Mouse (Mus musculus) A20 (cell line): Measurements from ENCODE around the gene BC005537.
A peak's percentile ranks its signal among the peaks of the same experiment; 100 is the strongest.
"Not testable (repeated sequence)": the region's sequence is repeated elsewhere in the genome, so short reads cannot be mapped to it uniquely, and the experiment has no call there.

Experiments
- DNase-seq: peaks from one replicate; pipeline ENCODE4 v3.0.0-alpha.2; 2011; ENCODE audit warnings: low read depth, low spot score

Gene BC005537

GRCm38 (mm10) chr13:24801308-24801921 is at the start of gene BC005537:
TSS of gene BC005537 (plus strand) at chr13:24801657.
- DNase-seq, result no peak

- no peak for DNase-seq
These were observed 44.7 kb upstream of the BC005537 start for GRCm38 (mm10) chr13:24756756-24757155.

GRCm38 (mm10) chr13:24757820-24758564 is 43.5 kb upstream of the BC005537 start:
- no peak for DNase-seq

GRCm38 (mm10) chr13:24759451-24759850 is 42.0 kb upstream of the BC005537 start:
- no peak for DNase-seq

GRCm38 (mm10) chr13:24760351-24760870 is 41.0 kb upstream of the BC005537 start:
- DNase-seq, result no peak

- no peak for DNase-seq
These were observed 40.4 kb upstream of the BC005537 start for GRCm38 (mm10) chr13:24761083-24761402.

GRCm38 (mm10) chr13:24761403-24762227 is 39.8 kb upstream of the BC005537 start, which contains the start of gene Gmnn:
TSS of gene Gmnn (minus strand) at chr13:24761923.
- peak; percentile 95 for DNase-seq

- DNase-seq, result no peak
These were observed 39.2 kb upstream of the BC005537 start for GRCm38 (mm10) chr13:24762254-24762653.

- DNase-seq, result peak; percentile 70
These were observed 33.6 kb upstream of the BC005537 start for GRCm38 (mm10) chr13:24767809-24768208.

- DNase-seq, result not testable (repeated sequence)
These were observed 30.0 kb upstream of the BC005537 start for GRCm38 (mm10) chr13:24771482-24771881.

GRCm38 (mm10) chr13:24776146-24776844 is 25.2 kb upstream of the BC005537 start:
- DNase-seq, result peak; percentile 85

- no peak for DNase-seq
These were observed 23.4 kb upstream of the BC005537 start for GRCm38 (mm10) chr13:24778026-24778425.

- DNase-seq, result no peak
These were observed 22.6 kb upstream of the BC005537 start for GRCm38 (mm10) chr13:24778706-24779380.

- no peak for DNase-seq
These were observed 19.5 kb upstream of the BC005537 start for GRCm38 (mm10) chr13:24781916-24782315.

GRCm38 (mm10) chr13:24786014-24786490 is 15.4 kb upstream of the BC005537 start:
- peak; percentile 81 for DNase-seq

- DNase-seq, result no peak
These were observed 14.0 kb upstream of the BC005537 start for GRCm38 (mm10) chr13:24787477-24787876.

- DNase-seq, result peak; percentile 37
These were observed 10.1 kb upstream of the BC005537 start for GRCm38 (mm10) chr13:24791349-24791748.

GRCm38 (mm10) chr13:24792411-24793045 is 8.9 kb upstream of the BC005537 start:
- no peak for DNase-seq

- no peak for DNase-seq
These were observed 2.8 kb upstream of the BC005537 start for GRCm38 (mm10) chr13:24798686-24799085.

GRCm38 (mm10) chr13:24799378-24799777 is 2.1 kb upstream of the BC005537 start:
- no peak for DNase-seq
